Mouse (Mus musculus): ENCODE data around the gene Wdr63. TPM values are rescaled to one million over a fixed set of nuclear protein-coding genes. Genes with fewer than 3 reads are reported as not detected.

Wdr63 gene
- total RNA-seq, 2 experiments from 2014 or later, result not detected

GRCm38 (mm10) chr3:146058263-146058662 is 49.7 kb downstream of the Wdr63 start:
- peak; percentile 74 for ATAC-seq (ENCODE audit: poor library complexity, severe bottlenecking)

- ATAC-seq (ENCODE audit: poor library complexity, severe bottlenecking), result no peak
Measured at GRCm38 (mm10) chr3:146057131-146057530, 50.8 kb downstream of the Wdr63 start.

GRCm38 (mm10) chr3:146053873-146054272 is 54.1 kb downstream of the Wdr63 start:
- no peak for ATAC-seq (ENCODE audit: poor library complexity, severe bottlenecking)

- ATAC-seq (ENCODE audit: poor library complexity, severe bottlenecking), result no peak
Measured at GRCm38 (mm10) chr3:146053082-146053814, 54.7 kb downstream of the Wdr63 start.

GRCm38 (mm10) chr3:146051277-146052007 is 56.5 kb downstream of the Wdr63 start:
- no peak for ATAC-seq (ENCODE audit: poor library complexity, severe bottlenecking)

GRCm38 (mm10) chr3:146049951-146050350 is 58.0 kb downstream of the Wdr63 start:
- no peak for ATAC-seq (ENCODE audit: poor library complexity, severe bottlenecking)

GRCm38 (mm10) chr3:146047704-146048207 is 60.2 kb downstream of the Wdr63 start:
- peak; percentile 82 for ATAC-seq (ENCODE audit: poor library complexity, severe bottlenecking)

GRCm38 (mm10) chr3:146046076-146046475 is 61.9 kb downstream of the Wdr63 start:
- no peak for ATAC-seq (ENCODE audit: poor library complexity, severe bottlenecking)

- ATAC-seq (ENCODE audit: poor library complexity, severe bottlenecking), result no peak
Measured at GRCm38 (mm10) chr3:146044977-146045376, 63.0 kb downstream of the Wdr63 start.

- no peak for ATAC-seq (ENCODE audit: poor library complexity, severe bottlenecking)
Measured at GRCm38 (mm10) chr3:146041382-146041781, 66.5 kb downstream of the Wdr63 start.

- no peak for ATAC-seq (ENCODE audit: poor library complexity, severe bottlenecking)
Measured at GRCm38 (mm10) chr3:146039132-146039903, 68.6 kb downstream of the Wdr63 start.

- no peak for ATAC-seq (ENCODE audit: poor library complexity, severe bottlenecking)
Measured at GRCm38 (mm10) chr3:146037906-146038305, 70.0 kb downstream of the Wdr63 start.

GRCm38 (mm10) chr3:146032976-146033375 is 75.0 kb downstream of the Wdr63 start:
- no peak for ATAC-seq (ENCODE audit: poor library complexity, severe bottlenecking)

- ATAC-seq (ENCODE audit: poor library complexity, severe bottlenecking), result peak; percentile 33
Measured at GRCm38 (mm10) chr3:146030255-146030836, 77.6 kb downstream of the Wdr63 start.

GRCm38 (mm10) chr3:146029234-146029633 is 78.7 kb downstream of the Wdr63 start:
- no peak for ATAC-seq (ENCODE audit: poor library complexity, severe bottlenecking)

GRCm38 (mm10) chr3:146028406-146028805 is 79.5 kb downstream of the Wdr63 start:
- no peak for ATAC-seq (ENCODE audit: poor library complexity, severe bottlenecking)

- no peak for ATAC-seq (ENCODE audit: poor library complexity, severe bottlenecking)
Measured at GRCm38 (mm10) chr3:146027116-146027515, 80.8 kb downstream of the Wdr63 start.

GRCm38 (mm10) chr3:146025499-146025898 is 82.4 kb downstream of the Wdr63 start:
- no peak for ATAC-seq (ENCODE audit: poor library complexity, severe bottlenecking)

GRCm38 (mm10) chr3:146024746-146025145 is 83.2 kb downstream of the Wdr63 start:
- no peak for ATAC-seq (ENCODE audit: poor library complexity, severe bottlenecking)

- no peak for ATAC-seq (ENCODE audit: poor library complexity, severe bottlenecking)
Measured at GRCm38 (mm10) chr3:146022232-146022631, 85.7 kb downstream of the Wdr63 start.

- ATAC-seq (ENCODE audit: poor library complexity, severe bottlenecking), result no peak
Measured at GRCm38 (mm10) chr3:146017521-146017920, 90.4 kb downstream of the Wdr63 start.

All from megakaryocyte, adult 5-6 weeks (primary cell).